Mouse (Mus musculus) layer of hippocampus, postnatal 10 days (tissue): ENCODE data around the gene Bpifa1. TPM values are rescaled to one million over a fixed set of nuclear protein-coding genes. Genes with fewer than 3 reads are reported as not detected.
"Not testable (repeated sequence)": the region's sequence is repeated elsewhere in the genome, so short reads cannot be mapped to it uniquely, and the experiment has no call there.

ENCODE experiments used
- DNase-seq, 2 experiments: peaks; one replicate each; pipeline ENCODE4 v3.0.0; 2021; ENCODE audit warnings: low spot score in 2 of 2
- long read RNA-seq: library from polyadenylated mRNA; stranded (forward); transcript quantifications from one replicate; pipeline ENCODE4 v2.0.0, GENCODE M21; 2023
- total RNA-seq, 2 experiments: library from RNA; stranded (reverse); gene quantifications; 2 replicates each; pipeline ENCODE4 v1.2.3; 2021

Gene Bpifa1
- total RNA-seq: not detected
- long read RNA-seq: 0 reads

DNA sequence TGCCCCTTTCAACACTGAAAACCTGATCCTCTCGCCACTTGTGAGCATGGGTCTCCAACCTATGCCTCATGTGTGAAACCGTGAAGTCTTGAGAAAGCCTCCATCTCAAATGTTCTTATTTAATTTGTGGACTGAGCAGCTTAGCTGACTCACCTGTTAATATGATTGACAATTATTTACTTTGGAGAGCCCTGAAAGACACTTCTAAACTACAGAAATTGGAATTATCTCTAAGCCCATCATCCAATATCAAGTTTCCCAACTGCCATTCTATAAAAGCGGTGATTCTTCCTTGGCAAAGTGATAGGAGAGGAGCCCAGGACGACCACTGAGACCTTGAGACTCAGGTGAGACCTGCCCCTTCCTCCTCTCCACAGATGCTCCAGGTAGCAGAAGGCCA is at the start of gene Bpifa1:
Gene Bpifa1, plus strand, starts transcription at position 301 of the 400 bp plus-strand sequence.
- DNase-seq: no peak

DNA sequence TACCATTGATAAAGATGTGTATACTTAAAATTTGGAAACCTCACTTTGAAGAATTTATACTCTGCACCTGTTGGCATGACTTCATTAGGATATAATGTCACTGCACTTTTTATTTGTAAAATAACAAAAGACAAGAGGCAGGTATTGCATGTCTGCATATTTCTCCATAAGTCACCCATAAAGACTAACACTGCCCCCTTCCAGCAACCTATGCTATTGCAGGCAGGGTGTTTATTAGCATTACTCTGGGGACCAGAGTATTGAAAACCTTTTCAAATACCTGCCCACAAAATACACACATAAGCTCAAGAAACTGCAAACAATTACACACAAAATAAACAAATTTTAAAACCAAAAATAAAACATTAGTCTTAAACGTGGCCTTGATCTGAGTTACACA is 44.9 kb upstream of the Bpifa1 start:
- DNase-seq: peak in 1 of 2 experiments; percentile 3

DNA sequence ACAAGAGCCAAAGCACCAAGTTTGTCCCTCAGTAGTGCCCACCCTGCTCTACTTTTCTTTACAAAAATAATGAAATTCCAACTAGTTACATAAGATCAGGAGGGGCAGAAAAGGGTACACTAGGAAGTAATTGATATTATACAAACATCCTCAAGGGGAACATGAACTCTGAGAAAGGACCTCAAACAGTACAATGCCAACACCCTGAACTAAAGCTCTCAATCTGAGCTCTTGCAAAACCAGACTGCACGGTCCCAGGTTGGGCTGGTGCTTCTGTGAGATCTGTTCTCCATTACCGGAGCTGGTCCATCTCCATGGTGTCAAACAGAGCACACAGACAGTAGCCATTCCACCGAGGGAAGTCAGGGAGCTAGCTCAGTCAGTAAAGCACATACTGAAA is 25.3 kb upstream of the Bpifa1 start:
- no peak for DNase-seq

DNA sequence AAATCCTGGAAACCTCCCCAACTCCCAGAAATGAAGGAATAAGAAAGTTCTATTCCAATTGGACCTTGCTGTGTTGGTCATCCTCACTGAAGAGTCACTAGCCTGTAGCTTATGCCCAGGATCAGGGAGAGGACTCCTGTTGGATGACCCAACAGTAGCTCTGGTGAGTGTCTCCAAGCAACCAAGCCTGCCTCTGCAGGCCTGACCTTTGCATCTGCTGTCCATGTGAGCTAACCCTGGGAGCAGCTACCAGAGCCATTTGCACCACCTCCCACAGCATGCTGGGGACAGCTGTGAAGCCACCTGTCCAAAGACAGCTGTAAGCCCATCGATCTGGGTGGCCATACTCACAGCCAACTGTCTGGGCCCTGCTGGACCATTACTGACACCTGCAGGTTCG is 12.6 kb upstream of the Bpifa1 start, which contains the start of gene Bpifa3:
Gene Bpifa3, plus strand, starts transcription at position 217 of the 400 bp plus-strand sequence.
- DNase-seq: no peak

DNA sequence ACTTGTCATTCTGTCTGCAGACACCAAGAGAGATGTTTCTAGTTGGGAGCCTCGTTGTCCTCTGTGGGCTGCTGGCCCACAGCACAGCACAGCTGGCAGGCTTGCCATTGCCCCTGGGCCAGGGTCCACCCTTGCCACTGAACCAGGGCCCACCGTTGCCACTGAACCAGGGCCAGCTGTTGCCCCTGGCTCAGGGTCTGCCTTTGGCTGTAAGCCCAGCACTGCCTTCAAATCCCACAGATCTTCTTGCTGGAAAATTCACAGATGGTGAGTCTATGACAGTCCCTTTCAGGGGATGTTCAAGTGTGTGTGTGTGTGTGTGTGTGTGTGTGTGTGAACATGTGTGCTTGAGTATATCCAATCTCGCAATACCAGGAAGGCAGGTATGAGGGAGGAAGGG is 1.1 kb downstream of the Bpifa1 start:
- DNase-seq: peak; percentile 19 to 23

DNA sequence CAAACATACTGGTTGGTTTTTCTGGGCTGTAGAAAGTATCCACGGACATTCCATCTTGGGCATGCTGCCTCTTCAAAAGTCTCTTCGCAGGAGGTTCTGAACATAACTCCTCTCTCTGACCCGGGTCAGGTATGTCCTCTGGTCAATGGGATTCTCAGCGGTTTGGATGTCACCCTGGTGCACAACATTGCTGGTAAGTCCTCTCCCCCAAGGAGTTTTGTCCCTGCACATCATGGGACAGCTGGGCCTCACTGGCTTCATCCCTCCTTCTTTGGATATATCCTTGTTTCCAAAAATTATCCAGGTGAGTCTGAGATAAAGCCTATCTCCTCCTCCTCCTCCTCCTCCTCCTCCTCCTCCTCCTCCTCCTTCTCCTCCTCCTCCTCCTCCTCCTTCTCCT is 4.8 kb downstream of the Bpifa1 start:
- DNase-seq: no peak

DNA sequence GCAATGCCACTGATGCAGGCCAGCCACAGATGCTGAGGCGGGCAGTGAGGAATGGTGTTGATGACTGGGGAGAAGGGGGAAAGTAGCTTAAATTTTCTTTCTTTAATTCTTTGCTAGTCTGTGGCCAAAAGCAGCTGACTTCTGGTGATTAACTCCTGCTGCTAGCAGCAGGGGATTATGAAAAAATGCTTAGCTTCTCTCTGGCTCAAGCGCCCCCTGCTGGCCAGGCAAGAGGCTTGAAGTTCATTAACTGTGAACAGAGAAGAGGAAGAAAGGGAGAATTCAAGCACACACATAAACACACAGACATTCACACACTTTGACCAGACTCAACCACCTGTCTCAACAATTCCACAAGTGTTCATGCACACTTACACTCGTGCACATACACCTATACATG is 15.8 kb downstream of the Bpifa1 start:
- peak; percentile 53 to 70 for DNase-seq

DNA sequence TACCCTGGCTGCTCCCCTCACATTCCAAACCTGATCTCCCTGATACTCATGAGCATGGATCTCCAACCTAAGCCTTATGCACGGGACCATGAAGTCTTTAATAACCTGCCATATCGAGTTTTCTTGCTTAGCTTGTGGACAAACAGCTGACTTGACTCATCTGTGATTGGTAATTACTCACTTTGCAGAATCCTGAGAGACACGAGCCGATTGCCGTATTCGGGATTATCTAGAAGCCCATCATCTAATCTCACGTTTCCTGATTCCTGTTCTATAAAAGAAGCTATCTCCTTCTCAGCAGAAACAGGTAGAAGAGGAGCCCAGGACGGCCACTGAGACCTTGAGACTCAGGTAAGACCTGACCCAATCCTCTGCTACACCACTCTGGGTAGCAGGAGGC is 19.6 kb downstream of the Bpifa1 start, which contains the start of gene Bpifa5:
Gene Bpifa5, plus strand, starts transcription at position 301 of the 400 bp plus-strand sequence.
- no peak for DNase-seq

DNA sequence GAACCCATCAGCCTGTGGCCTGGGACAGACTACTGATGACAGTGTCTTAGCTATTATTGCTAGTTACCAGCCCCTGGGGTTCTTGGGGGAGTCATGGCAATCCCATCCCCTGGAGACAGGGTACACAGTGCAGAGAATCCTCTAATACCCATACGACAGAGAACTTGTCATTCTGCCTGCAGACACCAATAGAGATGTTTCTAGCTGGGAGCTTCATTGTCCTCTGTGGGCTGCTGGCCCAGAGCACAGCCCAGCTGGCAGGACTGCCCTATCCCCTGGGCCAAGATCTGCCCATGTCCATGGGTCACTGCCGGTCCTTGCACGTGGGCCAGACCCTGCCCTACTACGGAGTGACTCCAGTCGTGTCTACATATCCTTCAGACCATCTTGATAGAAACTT is 20.6 kb downstream of the Bpifa1 start:
- peak in 1 of 2 experiments; percentile 20 for DNase-seq

DNA sequence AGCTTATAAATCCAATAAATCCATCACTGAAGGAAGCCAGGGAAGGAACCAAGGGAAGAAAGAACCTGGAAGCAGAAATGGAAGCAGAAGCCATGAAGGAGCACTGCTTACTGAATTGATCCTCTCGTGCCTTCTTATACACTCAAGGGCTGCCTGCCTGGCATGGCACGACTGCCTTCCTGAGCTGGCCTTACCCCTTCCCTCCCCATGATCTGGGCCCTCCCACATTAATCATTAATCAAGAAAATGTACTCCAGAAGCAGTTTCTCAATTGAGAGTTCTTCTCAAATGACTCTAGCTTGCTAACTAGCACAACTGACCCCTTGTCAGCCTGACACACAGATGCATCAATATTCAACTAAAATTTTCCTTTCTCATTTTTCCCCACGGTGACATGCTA is 26.5 kb downstream of the Bpifa1 start:
- no peak for DNase-seq

DNA sequence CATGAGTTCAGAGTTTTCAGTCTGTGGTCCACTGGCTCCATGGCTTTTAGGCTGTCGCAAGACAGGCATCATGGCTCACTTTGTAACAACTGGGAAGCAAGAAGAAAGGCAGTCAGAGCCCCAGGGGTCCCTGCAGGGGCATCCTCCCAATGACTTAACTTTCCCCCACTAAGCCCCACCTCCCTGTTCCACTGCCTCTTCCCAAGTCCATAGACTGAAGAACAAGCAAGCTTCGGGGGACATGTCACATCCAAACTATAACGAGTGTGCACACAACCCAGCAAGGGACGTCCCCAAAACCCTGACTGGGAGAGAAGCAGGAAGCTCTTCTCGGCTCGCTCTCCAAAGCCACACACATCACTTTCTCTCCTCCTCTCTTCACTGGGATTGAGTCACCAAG is 28.9 kb downstream of the Bpifa1 start:
- DNase-seq: no peak

DNA sequence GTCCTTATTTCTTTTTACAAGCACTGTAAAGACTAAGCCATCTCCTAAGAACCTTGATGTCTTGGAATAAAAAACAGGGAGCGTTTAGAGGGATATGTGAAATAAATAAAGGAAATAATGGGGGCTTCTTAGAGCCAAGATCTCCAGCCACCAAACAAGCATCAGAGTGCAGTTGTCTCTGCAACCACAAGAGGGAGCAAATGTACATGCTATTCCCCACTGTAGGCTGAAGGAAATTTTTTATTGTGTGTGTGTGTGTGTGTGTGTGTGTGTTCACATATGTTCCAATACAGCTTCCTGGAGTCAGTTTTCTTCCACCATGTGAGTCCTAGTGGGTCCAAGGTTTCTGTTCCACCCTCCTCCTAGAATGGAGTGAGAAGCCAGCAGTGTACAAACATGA is 30.6 kb downstream of the Bpifa1 start:
- DNase-seq: peak; percentile 55

DNA sequence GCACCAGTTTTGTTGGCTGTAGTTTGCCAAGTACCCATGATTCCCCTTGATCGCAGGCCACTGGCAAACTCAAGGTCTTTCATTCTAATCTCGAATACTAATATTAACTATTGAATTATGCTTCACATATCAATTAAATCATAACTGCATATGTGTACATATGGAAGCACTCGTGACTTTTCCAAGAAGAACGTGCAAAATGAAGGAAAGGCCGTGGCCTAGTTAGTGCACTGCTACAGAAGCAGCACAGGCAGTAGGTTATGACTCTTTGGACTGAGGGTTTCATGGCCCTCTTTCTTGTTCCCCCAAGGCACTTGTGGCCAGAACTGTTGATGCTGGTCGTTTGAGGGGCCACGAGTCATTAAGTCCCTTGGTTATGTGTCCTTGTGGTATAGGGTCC is 39.2 kb downstream of the Bpifa1 start:
- DNase-seq: not testable (repeated sequence)

DNA sequence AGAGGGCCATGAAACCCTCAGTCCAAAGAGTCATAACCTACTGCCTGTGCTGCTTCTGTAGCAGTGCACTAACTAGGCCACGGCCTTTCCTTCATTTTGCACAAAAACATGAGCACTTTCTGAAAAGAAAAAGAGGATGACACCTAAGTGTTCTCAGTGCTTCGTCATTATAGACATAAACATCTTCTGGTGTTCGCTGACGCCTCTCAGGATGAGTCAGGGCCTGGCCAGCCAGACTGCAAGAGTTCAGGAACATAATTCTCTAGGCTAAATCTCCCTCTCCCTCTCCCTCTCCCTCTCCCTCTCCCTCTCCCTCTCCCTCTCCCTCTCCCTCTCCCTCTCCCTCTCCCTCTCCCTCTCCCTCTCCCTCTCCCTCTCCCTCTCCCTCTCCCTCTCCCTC is 40.4 kb downstream of the Bpifa1 start:
- not testable (repeated sequence) for DNase-seq

DNA sequence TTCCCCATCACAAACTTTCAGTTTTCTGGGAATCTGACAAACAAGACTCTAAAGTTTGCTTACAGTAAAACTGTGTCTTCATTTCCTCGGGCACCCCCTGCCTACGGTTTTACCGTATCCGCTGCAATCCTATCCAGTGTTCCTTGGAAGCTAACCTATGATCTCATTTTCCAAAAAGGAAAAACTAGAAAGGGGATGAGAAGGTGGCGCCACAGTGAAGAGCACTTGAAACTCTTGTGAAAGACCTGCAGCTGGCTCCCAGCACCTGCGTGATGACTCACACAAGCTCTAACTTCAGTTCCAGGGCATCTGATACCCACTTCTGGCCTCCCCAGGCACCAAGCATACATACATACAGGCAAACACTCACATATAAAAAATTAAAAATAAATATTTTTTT is 42.6 kb downstream of the Bpifa1 start:
- DNase-seq: no peak

DNA sequence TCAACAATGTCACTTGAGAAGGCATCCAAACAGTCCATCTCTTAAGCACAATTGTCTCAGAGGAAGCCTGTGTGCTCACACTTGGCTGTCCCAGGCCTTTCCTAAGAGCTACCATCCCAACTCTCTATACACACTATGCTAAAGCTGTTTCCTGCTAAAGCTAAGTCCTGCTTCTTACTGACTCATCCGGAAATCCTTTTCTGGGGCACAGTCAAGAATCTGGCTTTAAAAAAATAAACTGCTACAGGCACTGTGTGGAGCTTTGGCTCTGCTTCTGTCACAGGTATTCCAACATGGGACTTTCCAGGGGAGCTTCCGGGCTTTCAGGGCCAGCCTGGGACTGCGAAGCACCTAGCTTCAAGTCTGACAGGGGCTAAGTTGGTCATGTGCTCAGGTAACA is 43.1 kb downstream of the Bpifa1 start:
- DNase-seq: no peak

DNA sequence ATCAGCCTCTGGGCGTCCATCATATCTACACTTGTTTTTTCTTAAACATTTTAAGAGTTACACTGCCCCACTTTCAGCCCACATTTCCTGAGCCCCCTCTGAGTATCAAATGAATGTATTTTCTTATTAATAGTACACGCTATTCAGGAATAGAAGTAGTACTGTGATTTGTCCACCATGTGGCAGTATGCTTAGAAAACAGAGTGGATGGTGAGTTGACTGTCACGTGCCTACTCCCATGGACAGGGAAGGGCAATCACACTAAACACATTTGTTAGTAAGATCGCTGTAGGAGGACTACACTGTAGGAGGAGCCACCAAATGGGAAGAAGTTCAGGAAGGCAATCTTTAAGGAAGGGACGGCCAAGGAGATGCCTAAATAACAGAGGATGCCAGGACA is 44.8 kb downstream of the Bpifa1 start:
- DNase-seq: no peak

DNA sequence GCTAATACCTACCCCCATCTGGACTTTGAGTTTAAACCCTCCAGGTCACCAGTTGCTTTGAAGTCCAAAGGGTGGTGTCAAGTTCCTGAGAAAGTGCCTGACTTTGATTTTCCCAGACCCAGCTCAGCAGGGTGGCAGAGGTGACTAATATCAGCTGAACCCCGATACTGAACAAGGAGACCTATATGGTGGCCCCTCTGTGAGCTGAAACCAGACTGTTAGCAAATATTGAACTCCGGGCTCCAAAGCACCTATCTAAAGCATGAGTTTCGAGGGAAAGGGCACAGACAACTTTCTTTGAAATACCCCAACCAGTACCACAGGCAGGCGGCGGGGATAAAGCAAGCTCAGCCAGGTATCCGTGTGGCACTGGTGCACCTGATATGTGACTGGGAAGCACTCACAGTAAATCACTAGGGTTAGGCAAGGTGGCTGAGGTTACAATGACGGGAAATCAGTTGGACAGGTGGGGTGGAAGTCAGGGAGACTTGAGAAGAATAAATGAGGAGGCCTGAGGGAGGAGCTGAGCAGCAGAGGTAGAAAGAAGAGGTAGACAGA is 47.3 kb downstream of the Bpifa1 start:
- DNase-seq: no peak

DNA sequence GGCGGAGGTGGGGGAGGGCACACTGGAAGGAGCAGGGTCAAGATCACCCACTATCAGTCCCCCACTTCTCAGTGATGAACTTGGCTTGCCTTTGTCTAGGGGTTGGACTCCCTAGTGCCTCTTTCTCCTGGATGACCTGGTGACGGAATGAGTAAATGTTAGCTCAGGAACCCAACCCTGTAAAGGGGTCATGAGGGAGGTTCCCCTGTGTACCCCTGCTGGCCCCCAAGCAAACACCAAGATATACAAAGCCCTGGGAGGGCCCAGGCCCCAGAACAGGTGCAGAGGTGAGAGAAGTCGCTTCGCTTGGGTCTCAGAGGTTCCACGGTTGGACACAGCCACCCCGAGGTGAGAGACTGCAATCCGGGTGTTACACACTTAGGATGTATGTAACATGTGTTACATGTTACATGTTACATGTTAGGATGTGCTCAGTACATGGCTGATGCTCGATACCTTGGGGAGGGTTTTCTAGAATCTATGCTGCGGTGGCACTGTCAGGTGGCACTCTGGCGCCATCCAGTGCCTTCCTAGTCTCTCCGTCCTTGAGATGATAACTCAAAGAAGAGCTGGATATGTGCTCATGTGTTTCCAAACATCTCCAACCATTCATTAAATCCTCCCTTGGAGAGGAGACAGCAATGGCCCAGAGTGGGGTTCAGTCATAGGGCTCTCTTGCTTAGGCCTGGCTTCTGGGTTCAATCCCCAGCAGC is 48.0 kb downstream of the Bpifa1 start, which contains the start of gene Bpifb1:
Gene Bpifb1, plus strand, starts transcription at position 273 of the 713 bp plus-strand sequence.
- no peak for DNase-seq

DNA sequence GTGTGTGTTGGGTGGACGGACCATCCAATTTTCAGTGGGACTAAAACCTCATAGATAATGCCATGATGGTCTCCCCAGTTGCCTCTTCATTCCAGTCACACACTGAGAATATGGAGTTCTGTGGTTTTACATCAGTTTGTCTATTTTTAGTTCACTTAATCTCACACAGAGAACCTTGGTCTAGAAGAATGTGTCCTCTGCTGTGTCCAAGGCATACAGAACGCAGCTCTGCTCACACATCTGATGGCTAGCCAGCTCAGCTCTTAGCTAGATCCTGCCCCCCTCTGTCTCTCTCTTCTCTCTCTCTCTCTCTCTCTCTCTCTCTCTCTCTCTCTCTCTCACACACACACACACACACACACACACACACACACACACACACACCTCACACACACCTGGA is 49.5 kb downstream of the Bpifa1 start:
- DNase-seq: no peak

DNA sequence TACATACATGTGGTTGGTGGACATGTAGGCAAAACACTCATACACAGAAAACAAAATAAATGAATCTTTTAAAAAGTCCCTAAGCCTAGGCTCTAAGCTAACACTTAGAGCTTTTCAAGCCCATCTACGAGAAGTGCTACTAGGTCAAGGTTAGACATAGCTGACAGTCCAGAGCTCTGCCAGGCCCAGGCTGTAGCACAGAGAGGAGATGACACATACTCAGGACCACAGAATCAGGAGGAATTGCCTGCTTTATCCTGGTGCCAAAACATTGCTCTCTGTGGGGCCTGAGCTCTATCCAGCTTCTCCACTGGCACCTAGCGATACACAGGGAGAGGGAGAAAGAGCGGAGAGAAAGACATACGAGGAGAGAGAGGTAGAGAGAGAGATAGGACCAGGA is 50.4 kb downstream of the Bpifa1 start:
- DNase-seq: no peak

DNA sequence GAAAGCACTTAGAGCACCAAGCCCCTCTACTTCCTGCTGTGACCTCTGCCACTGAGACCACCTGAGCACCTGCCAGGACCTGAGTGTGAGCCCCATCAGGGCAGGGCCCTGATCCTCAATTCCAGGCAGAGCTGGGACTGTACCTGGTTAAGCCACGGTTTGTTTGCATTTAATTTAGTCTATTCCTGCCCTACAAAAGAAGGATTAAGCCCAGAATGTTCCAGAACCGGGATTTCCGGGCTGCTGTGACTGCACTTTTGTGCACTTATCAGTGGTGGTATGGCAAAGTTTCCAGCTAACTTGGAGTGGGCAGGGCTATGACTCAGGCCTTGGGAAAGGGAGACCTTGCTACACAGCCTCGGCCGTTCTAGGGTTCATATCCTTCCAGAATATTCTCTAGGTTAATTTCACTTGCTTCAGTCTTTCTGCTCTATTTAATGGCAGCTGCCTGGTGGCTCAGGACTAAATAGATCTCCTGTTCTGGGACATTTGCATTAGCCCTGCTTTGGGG is 51.4 kb downstream of the Bpifa1 start:
- no peak for DNase-seq

DNA sequence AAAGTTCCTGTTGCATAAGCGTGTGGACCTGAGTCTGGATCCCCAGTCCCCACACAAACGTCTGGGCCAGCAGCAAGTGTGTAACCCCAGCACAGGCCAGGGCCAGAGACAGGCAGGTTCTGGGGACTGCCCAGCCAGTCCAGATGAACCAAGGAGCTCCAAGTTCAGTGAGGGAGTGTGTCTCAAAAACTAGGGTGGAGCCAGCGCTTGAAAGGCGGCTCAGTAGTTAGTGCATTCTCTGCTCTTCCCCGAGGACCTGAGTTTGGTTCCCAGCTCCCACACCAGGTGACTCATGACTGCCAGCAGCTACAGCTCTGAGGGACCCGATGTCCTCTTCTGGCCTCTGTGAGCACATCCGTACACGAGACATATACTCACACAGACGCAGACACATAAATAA is 54.4 kb downstream of the Bpifa1 start:
- no peak for DNase-seq
